Mouse (Mus musculus): ENCODE results near the gene Epn2.

The Epn2 gene

GRCm38 (mm10) chr11:61489085-61489484, 90.4 kb downstream of the Epn2 start:
- no peak for DNase-seq (ENCODE audit: low spot score)

GRCm38 (mm10) chr11:61487936-61488335, 91.6 kb downstream of the Epn2 start:
- no peak for DNase-seq (ENCODE audit: low spot score)

- DNase-seq (ENCODE audit: low spot score) = peak; percentile 70
Observed at GRCm38 (mm10) chr11:61487401-61487800, 92.1 kb downstream of the Epn2 start.

GRCm38 (mm10) chr11:61486458-61487219, 92.8 kb downstream of the Epn2 start:
- no peak for DNase-seq (ENCODE audit: low spot score)

GRCm38 (mm10) chr11:61485541-61486457, 93.7 kb downstream of the Epn2 start:
- no peak for DNase-seq (ENCODE audit: low spot score)

- DNase-seq (ENCODE audit: low spot score) = peak; percentile 77
Observed at GRCm38 (mm10) chr11:61484613-61485540, 94.6 kb downstream of the Epn2 start, which contains the start of gene Mfap4. Gene Mfap4, plus strand, starts transcription at chr11:61485431.

GRCm38 (mm10) chr11:61484256-61484612, 95.3 kb downstream of the Epn2 start:
- no peak for DNase-seq (ENCODE audit: low spot score)

- DNase-seq (ENCODE audit: low spot score) = no peak
Observed at GRCm38 (mm10) chr11:61483226-61483845, 96.2 kb downstream of the Epn2 start.

- DNase-seq (ENCODE audit: low spot score) = no peak
Observed at GRCm38 (mm10) chr11:61481239-61482090, 98.0 kb downstream of the Epn2 start.

GRCm38 (mm10) chr11:61478788-61479187, 100.7 kb downstream of the Epn2 start:
- DNase-seq (ENCODE audit: low spot score) = no peak

- DNase-seq (ENCODE audit: low spot score) = no peak
Observed at GRCm38 (mm10) chr11:61477566-61478508, 101.7 kb downstream of the Epn2 start.

- no peak for DNase-seq (ENCODE audit: low spot score)
Observed at GRCm38 (mm10) chr11:61476786-61477382, 102.6 kb downstream of the Epn2 start.

GRCm38 (mm10) chr11:61473630-61474029, 105.9 kb downstream of the Epn2 start:
- no peak for DNase-seq (ENCODE audit: low spot score)

- DNase-seq (ENCODE audit: low spot score) = no peak
Observed at GRCm38 (mm10) chr11:61470880-61471279, 108.6 kb downstream of the Epn2 start.

GRCm38 (mm10) chr11:61469317-61469917, 110.1 kb downstream of the Epn2 start:
- DNase-seq (ENCODE audit: low spot score) = no peak

GRCm38 (mm10) chr11:61468534-61468933, 111.0 kb downstream of the Epn2 start:
- DNase-seq (ENCODE audit: low spot score) = no peak

Data from layer of hippocampus, adult 11-12 months (tissue).